Mouse (Mus musculus) lung, postnatal 25 days (tissue): ENCODE measurements around the gene Tie1.

Experiments used
- DNase-seq: peaks from one replicate; pipeline ENCODE4 v3.0.0; 2022; ENCODE audit warnings: low spot score

Tie1 gene

DNA sequence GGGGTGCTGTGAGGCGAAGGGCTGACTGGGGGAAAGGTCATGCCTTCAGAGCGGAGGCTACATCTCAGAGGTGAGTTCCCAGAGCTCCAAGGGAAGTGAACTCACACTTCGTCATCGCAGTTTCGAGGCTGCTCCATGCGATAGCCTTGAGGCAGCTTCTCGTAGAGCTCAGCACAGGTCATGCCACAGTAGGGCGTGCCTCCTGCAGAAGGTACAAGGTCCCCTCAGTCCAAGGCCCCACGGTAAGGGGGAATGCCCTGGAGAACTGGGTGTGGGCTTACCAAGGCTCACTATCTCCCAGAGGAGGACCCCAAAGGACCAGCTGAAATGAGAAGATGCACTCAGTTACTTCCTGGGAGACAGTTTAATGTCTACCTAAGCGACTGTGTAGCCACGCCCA, 17.2 kb downstream of the Tie1 start:
- no peak for DNase-seq

GRCm38 (mm10) chr4:118471281-118471680, 18.6 kb downstream of the Tie1 start:
- no peak for DNase-seq

- DNase-seq, result no peak
These were observed 24.1 kb downstream of the Tie1 start for GRCm38 (mm10) chr4:118465697-118466163.

- no peak for DNase-seq
These were observed 24.9 kb downstream of the Tie1 start for GRCm38 (mm10) chr4:118464956-118465355.

DNA sequence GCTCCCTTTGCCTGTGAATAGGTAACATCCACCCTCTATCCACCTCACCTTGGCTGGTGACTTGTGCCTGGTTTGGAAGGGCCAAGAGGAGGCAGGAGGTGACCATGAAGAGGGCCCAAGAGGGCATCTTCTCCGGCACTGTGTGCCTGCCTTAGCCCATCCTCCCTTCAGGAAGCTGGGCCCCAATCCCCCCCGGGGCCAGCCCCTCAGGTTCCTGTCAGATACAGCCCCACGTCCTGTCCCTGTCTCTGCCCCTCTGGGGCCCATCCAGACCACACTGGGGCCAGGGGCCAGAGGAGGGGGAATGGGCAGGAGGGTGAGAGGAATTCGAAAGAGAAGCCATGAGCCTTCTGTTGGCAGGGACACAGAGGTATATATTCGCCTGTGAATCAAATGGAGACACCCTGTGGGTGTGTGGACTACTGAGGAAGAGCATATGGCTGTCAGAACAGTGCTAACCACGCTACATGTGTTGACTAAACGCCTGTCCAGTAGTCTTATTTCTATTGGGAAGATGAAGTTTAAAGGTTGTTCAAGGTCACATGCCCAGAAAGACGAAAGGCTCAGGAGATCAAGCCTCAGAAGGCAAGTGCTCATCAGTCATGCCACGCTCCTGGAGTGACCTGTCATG, 32.4 kb downstream of the Tie1 start, which contains the start of gene Mpl:
Gene Mpl (minus strand): TSS at position 169 of the 631 bp plus-strand sequence.
- DNase-seq, result no peak

- peak; percentile 17 for DNase-seq
These were observed 43.3 kb downstream of the Tie1 start for GRCm38 (mm10) chr4:118446415-118447153.

GRCm38 (mm10) chr4:118445781-118446414, 44.0 kb downstream of the Tie1 start:
- DNase-seq, result peak; percentile 75

DNA sequence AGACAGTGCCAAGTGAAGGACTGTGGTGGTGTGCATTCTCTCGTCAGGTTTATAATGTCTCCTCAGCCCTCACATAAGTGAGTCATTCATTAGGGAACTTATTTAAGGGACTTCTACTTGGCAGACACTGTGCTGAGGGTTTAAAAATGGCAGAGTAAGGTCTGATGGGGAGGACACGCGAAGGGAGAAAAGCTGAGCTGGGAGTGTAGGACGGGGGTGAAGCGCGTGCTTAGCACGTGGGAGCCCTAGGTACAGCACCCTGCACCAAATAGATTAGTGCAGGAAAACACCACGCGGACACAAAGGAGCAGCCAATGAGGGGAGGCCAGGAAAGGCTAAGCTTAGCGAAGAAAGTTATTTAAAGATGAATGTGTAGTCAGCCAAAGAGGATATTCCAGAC, 44.8 kb downstream of the Tie1 start:
- DNase-seq, result no peak

GRCm38 (mm10) chr4:118437829-118438253, 52.0 kb downstream of the Tie1 start:
- DNase-seq, result no peak

DNA sequence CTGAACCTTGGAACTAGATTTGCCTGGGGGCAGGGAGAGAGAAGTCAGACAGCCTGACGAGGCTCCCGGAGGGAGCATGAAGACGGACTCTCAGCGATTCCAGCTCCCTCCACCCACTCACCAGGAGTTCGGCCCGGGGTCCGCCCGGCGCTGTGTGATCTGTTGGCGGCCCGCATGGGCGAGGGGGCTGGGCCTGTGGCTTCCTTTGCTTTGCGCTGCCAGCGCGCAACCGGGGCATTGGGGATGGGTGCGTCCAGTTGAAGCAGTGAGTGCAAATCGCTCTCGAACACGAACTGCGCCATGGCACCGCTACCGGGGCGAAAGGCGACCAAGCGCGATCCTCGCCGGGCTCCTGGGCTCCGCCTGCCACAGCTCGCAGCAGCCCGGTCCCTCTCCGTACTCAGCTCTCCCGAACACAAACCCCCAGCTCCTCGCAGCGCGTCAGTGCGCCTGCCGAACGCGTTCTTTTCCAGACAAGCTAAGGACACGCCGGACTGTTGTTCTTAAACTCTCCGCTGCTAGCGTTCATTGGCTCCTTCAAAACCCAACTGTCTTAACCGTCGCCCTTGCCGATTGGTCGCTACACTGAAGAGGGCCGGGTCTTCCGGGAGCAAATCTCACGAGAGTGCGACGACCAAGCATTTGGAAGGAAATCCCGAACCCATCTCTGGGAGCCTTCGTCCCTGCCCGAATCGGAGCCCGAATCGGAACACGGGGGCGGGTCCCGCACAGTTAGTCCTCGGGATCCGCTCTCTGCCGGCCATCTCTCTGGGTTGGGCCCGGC, 52.8 kb downstream of the Tie1 start, which contains the start of gene Cdc20:
Gene Cdc20 (minus strand): TSS at position 533 of the 784 bp plus-strand sequence.
- DNase-seq, result peak; percentile 94

DNA sequence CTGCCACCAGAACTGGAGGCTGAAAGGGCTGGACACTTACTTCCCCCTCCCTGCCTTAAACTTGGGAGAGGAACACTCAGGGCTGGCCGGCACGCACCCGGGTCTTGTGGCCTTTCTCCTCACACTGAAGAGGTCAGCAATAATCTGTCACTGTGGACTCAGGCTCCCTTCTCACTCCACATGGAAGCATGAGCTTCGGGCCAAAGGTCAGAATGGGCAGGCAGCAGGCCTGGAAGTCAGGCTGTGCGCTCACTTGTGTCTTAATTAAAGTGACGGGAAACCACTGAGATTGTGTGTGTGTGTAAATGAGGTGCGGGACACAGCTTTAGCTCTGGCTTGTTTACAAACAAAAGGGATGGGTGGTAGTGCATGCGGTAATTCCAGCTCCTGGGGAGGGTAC, 57.5 kb downstream of the Tie1 start:
- no peak for DNase-seq

DNA sequence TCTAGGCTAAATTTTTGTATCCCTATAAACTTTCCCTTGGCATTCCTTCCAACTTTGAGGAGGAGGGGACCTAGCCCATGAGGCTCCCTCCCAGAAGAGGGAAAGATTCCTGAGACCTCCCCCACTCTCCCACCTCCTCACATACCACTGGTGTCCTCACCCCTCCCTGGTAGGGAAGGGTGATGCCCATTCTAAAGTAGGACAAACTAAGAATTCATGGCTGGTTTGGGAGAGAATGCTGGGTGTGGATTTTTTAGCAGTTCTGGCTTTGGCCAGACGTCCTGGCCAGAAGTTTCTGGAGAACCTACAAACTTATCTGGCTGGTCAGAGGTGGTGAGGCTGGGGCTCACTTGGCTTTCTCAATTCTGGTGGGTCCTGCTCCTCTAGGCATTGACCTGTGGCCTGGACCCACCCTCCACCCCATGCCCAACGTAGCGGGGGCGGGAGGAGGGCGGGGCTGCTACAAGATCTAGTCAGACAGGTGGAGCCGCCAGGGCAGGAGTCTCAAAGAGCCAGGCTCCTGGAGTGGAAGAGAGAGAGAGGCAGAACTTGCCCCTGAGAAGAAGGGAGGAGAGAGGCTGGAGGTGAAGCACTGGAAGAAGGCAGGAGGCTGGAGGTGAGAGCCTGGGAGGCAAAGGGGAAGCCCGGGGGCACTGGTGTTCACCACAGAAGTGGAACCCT, 60.5 kb downstream of the Tie1 start:
- DNase-seq, result peak; percentile 62

- peak; percentile 69 for DNase-seq
These were observed 61.2 kb downstream of the Tie1 start for GRCm38 (mm10) chr4:118428531-118429214.

DNA sequence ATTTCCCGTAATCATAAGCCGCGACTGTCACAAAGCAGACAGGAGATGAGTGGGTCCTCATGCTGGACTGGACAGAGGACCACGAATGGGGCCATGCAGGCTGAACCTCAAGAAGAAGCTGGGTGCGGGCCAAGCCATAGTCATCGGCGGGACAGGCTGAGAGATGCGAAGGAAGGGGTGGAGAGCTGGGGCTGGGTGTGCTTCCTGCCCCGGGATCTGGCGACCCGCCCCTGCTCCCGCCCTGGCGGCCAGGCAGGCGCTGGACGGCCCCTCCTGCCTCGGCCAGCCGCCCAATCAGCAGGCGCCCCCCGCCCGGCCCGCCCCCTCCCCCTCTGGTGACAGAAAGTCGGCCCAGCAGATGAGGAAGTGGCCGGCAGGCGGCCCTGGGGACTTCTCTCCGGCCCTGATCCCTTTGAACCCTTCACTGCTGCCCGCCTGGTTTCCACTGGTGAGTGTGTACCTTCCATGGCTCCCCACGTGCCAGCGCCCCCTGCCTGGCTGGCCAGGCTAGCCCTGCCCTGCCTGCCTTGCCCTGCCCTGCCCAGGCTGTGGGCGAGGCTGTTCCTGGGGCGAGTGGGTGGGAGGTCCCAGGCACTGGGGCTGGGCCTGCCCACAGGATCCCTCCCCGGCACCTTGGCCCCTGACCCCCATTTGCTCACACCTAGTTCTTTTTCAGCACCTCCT, 62.0 kb downstream of the Tie1 start, which contains the start of gene Elovl1:
Gene Elovl1 (plus strand): TSS at position 326 of the 684 bp plus-strand sequence.
- DNase-seq, result peak; percentile 95

DNA sequence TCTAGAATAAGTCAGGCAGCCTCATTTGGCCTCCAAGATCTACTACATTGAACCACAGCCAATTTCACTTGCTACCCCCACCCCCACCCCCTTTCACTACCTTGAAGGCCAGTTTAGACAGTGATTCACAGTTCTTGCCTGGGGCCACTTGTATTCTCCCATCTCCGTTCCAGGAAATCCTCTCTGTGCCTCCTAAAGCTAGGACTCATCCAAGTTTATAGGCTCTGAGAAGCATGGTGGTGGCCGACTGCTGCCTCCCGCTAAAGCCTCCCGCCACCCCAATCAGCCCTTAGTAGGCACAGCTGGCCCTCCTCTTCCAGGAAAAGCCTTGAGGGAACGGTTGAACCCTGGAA, 62.5 kb downstream of the Tie1 start:
- DNase-seq, result no peak

DNA sequence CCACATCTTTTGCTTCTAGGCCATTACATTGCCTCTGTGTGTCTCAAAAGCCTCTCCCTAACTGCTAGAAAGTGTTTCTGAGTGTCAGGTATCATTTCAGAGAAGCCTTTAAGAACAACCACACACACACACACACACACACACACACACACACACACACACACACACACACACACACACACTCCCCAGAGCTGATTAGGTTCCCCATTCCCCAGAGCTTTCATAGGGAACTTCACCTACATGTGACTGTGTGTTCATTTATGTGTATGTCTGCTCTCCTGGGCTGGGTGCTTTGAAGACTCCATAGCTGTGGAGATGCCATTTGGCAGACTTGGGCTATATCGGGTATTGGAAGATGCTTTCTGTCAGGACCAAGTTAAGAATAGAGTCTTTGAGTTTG, 64.5 kb downstream of the Tie1 start:
- DNase-seq, result no peak

GRCm38 (mm10) chr4:118424541-118425160, 65.2 kb downstream of the Tie1 start:
- DNase-seq, result peak; percentile 41

DNA sequence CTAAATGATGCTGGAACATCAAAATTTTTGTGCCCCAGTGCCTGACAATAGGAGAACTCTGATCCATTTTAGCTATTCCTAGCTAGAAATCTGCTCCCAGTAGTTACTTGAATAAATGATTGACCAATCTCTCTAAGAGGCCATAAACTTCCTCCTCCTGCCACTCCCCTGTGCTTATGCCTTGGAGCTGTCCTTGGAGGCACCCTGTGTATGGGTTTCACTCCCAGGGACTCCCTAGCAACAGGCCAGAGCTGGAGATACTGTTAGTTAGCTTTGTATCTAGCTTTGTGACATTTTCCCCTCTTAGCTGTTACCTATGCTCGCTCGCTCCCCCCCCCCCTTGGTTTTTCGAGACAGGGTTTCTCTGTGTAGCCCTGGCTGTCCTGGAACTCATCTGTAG, 68.5 kb downstream of the Tie1 start:
- peak; percentile 42 for DNase-seq
